Mouse (Mus musculus) stomach, embryonic 15.5 days (tissue): Measurements from ENCODE around the gene Ddx41. TPM values are rescaled to one million over a fixed set of nuclear protein-coding genes. Genes with fewer than 3 reads are reported as not detected.
A peak's percentile ranks its signal among the peaks of the same experiment; 100 is the strongest.

Experiments used
- ATAC-seq: fragments of 200-750 bp; cut with Nextera tagmentation; 2 replicates; pipeline ENCODE4 v1.8.0; 2017; ENCODE audit warnings: low read depth, moderate number of reproducible peaks, moderate TSS enrichment; ENCODE audit not compliant: insufficient read depth, low FRiP score
- H3K27ac ChIP-seq: fragments of 300-500 bp; sonication (generic); 2 replicates; pipeline ENCODE4 v1.5.1; 2015; ENCODE audit warnings: mild to moderate bottlenecking, inconsistent platforms
- H3K27me3 ChIP-seq: fragments of 300-500 bp; sonication (generic); replicated peaks from 2 replicates; pipeline ENCODE4 v1.6.1; 2015; ENCODE audit warnings: inconsistent platforms
- H3K36me3 ChIP-seq: fragments of 300-500 bp; sonication (generic); 2 replicates; pipeline ENCODE4 v1.6.1; 2015; ENCODE audit warnings: inconsistent platforms
- H3K4me1 ChIP-seq: fragments of 300-500 bp; sonication (generic); 2 replicates; pipeline ENCODE4 v1.6.1; 2015; ENCODE audit warnings: inconsistent platforms
- H3K4me2 ChIP-seq: fragments of 300-500 bp; sonication (generic); 2 replicates; pipeline ENCODE4 v1.6.1; 2015; ENCODE audit warnings: mild to moderate bottlenecking, inconsistent platforms
- H3K4me3 ChIP-seq: fragments of 300-500 bp; sonication (generic); replicated peaks from 2 replicates; pipeline ENCODE4 v1.5.1; 2015; ENCODE audit warnings: inconsistent platforms
- H3K9ac ChIP-seq: fragments of 300-500 bp; sonication (generic); 2 replicates; pipeline ENCODE4 v1.6.1; 2015; ENCODE audit warnings: inconsistent platforms
- H3K9me3 ChIP-seq: fragments of 300-500 bp; sonication (generic); 2 replicates; pipeline ENCODE4 v1.6.1; 2016; ENCODE audit warnings: inconsistent platforms
- WGBS: fragments of 180-500 bp; shearing (Covaris S2); methylation state at CpG from one replicate; pipeline ENCODE4 v1.1.7; 2015; 5-methylcytosine and 5-hydroxymethylcytosine counted together
- microRNA-seq: library from miRNA; unstranded; fragments of <30 nt; microRNA quantifications from one replicate; pipeline ENCODE4, GENCODE M21; 2016
- polyA plus RNA-seq: library from polyadenylated mRNA; unstranded; fragments of >200 nt; fragmentation: Nextera tagmentation; extraction: Ambion mirVana; gene quantifications from 2 replicates; pipeline ENCODE4 v1.2.1, GENCODE M21; 2015

Gene Ddx41
- polyA plus RNA-seq, 1 experiment from 2014 or later = 52.7 TPM

DNA sequence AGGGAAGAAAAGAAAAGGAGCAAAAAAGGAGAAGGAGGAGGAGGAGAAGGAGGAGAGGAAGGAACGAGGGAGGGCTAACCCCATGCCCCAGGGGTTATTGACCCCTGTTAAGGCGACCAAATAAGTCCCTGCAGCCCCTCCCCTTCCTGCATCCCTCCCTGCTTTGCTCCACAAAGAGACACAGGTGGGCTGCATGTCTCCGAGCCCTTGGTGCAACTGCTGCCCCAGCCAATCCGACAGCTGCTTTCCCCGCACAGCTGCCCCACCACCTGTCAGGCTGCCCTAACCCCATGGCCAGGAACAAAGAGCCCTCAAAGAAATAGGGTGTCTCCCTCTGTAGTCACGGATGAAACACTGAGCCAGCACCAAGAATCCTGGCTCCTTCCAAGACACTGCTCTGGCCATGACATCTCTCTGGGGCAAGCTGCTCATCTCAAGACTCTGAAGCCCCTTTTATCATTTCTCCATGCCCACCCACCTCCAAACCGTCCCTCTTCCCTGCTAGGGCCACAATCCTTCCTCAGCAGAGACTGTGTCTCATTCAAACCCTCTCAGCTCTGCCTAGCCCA, 51.9 kb downstream of the Ddx41 start:
- 41% methylated on average over 7 of the region's 7 CpGs for WGBS
- no peaks in the 10 kb centered on the region for H3K27me3 ChIP-seq
- no peak overlapping the region for H3K27ac ChIP-seq
- H3K9me3 ChIP-seq = no peaks in the 10 kb centered on the region
- H3K9ac ChIP-seq = no peak overlapping the region
- peaks cover 21% of the 10 kb centered on the region for H3K36me3 ChIP-seq
- ATAC-seq = no peak
- peaks cover 51% of the 10 kb centered on the region for H3K4me1 ChIP-seq
- peak overlapping the region; percentile 86; the same call in 1 of the 2 replicates for H3K4me2 ChIP-seq
- H3K4me3 ChIP-seq = no peak overlapping the region

DNA sequence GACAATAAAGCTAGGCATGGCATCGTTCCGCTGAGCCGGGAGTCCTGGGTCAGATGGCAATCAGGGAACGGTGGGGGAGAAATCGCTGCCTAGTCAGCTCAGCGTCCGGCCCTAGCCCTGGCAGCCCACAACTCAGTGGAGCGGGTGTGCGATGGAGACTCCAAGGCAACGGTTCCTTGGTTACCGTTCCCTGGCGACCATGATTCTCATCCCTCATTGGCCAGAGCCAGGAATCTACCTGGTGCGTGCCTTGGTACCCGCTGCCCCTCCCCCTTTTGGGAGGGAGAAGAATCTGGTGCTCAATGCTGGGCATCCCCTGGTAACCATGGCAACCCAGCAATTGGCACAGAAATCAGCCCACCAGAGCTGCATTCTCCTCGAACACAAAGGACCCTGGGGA, 52.9 kb downstream of the Ddx41 start:
- peak overlapping the region; percentile 57; the same call in 1 of the 2 replicates for H3K27ac ChIP-seq
- no peak overlapping the region for H3K4me3 ChIP-seq
- H3K4me1 ChIP-seq = peaks cover 51% of the 10 kb centered on the region
- no peaks in the 10 kb centered on the region for H3K27me3 ChIP-seq
- ATAC-seq = no peak
- 57% methylated on average over 15 of the region's 15 CpGs for WGBS
- H3K4me2 ChIP-seq = no peak overlapping the region; the same call in 1 of the 2 replicates
- peaks cover 21% of the 10 kb centered on the region for H3K36me3 ChIP-seq
- no peaks in the 10 kb centered on the region for H3K9me3 ChIP-seq
- no peak overlapping the region for H3K9ac ChIP-seq

GRCm38 (mm10) chr13:55483071-55483470, 53.4 kb downstream of the Ddx41 start:
- WGBS = 32% methylated on average over 9 of the region's 9 CpGs
- no peak overlapping the region; the same call in 1 of the 2 replicates for H3K4me2 ChIP-seq
- H3K4me3 ChIP-seq = no peak overlapping the region
- H3K27ac ChIP-seq = peak overlapping the region; percentile 57; the same call in 1 of the 2 replicates
- ATAC-seq = no peak
- peaks cover 21% of the 10 kb centered on the region for H3K36me3 ChIP-seq
- peaks cover 51% of the 10 kb centered on the region for H3K4me1 ChIP-seq
- no peaks in the 10 kb centered on the region for H3K9me3 ChIP-seq
- no peaks in the 10 kb centered on the region for H3K27me3 ChIP-seq
- no peak overlapping the region for H3K9ac ChIP-seq

DNA sequence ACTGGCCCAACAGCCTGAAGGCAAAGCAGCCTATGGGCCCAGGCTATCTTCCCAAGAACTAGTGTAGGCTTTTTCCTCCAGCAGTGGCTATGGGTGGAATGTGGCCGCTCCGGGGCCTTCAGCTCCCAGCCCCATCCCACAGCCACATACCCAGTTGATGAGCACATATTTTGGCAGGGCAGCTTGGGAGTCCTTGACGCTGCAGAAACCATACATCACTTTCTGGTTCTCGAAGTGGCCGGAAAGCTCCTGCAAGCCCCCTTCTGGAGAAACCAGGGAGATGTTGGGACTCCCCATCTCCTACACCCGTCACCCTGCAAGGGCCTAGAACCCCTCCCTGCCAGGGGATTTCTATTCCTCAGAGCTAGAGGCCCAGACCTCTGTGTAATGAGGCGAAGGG, 53.9 kb downstream of the Ddx41 start:
- 59% methylated on average over 7 of the region's 7 CpGs for WGBS
- Histone ChIP-seq H3K36me3 (peaks cover 24% of the 10 kb centered on the region), H3K27ac (peak overlapping the region; percentile 57; the same call in 1 of the 2 replicates), H3K4me1 (peaks cover 51% of the 10 kb centered on the region), H3K4me2 (no peak overlapping the region; the same call in 1 of the 2 replicates), H3K4me3 (no peak overlapping the region), H3K9me3 (no peaks in the 10 kb centered on the region), H3K27me3 (no peaks in the 10 kb centered on the region), H3K9ac (no peak overlapping the region)
- ATAC-seq = no peak

Small RNA genes lying within 50 kb of the gene (microRNA-seq; reads per million reads assigned to microRNA genes)
- 1.7 reads per million for gene Mir6945

Other genes with a start within 250 kb of the Ddx41 start
- gene Prelid1, start 216.2 kb downstream of the Ddx41 start, polyA plus RNA-seq = 447 and 473 TPM in 2 replicates
- 89.8 and 93.2 TPM in 2 replicates for gene Rab24, start 214.7 kb downstream of the Ddx41 start, polyA plus RNA-seq
- 29.2 and 32.1 TPM in 2 replicates for gene Mxd3, start 206.8 kb downstream of the Ddx41 start, polyA plus RNA-seq
- gene Lman2, start 173.9 kb downstream of the Ddx41 start, polyA plus RNA-seq = 114 and 127 TPM in 2 replicates
- 1.3 and 1.5 TPM in 2 replicates for gene Rgs14, start 166.9 kb downstream of the Ddx41 start, polyA plus RNA-seq
- 0.06 and 0.17 TPM in 2 replicates for gene Slc34a1, start 138.5 kb downstream of the Ddx41 start, polyA plus RNA-seq
- gene Pfn3, start 121.4 kb downstream of the Ddx41 start, polyA plus RNA-seq = not detected in 2 replicates
- gene F12, start 109.9 kb downstream of the Ddx41 start, polyA plus RNA-seq = 2.5 and 6.8 TPM in 2 replicates
- gene Grk6, start 91.6 kb downstream of the Ddx41 start, polyA plus RNA-seq = 39.1 and 40.7 TPM in 2 replicates
- gene Prr7, start 72.4 kb downstream of the Ddx41 start, polyA plus RNA-seq = 0.72 and 0.85 TPM in 2 replicates
- gene Dbn1, start 48.5 kb downstream of the Ddx41 start, polyA plus RNA-seq = 110 and 115 TPM in 2 replicates
- gene Pdlim7, start 23.0 kb downstream of the Ddx41 start, polyA plus RNA-seq = 198 and 218 TPM in 2 replicates
- gene Dok3, start 7.4 kb downstream of the Ddx41 start, polyA plus RNA-seq = 4.3 and 5.3 TPM in 2 replicates
- 29.1 and 32.1 TPM in 2 replicates for gene Fam193b, start 34.5 kb upstream of the Ddx41 start, polyA plus RNA-seq
- gene Tmed9, start 37.1 kb upstream of the Ddx41 start, polyA plus RNA-seq = 150 and 156 TPM in 2 replicates
- gene B4galt7, start 63.2 kb upstream of the Ddx41 start, polyA plus RNA-seq = 24.6 and 26.3 TPM in 2 replicates
- 49.2 and 53.0 TPM in 2 replicates for gene Caml, start 86.3 kb upstream of the Ddx41 start, polyA plus RNA-seq
- 31.6 and 33.5 TPM in 2 replicates for gene Ddx46, start 98.4 kb upstream of the Ddx41 start, polyA plus RNA-seq
- gene B230219D22Rik, start 156.5 kb upstream of the Ddx41 start, polyA plus RNA-seq = 56.8 and 57.5 TPM in 2 replicates
- 77.0 and 77.6 TPM in 2 replicates for gene Txndc15, start 178.0 kb upstream of the Ddx41 start, polyA plus RNA-seq
- gene Pcbd2, start 190.7 kb upstream of the Ddx41 start, polyA plus RNA-seq = 73.4 and 80.9 TPM in 2 replicates
- 0.10 TPM in 1 of 2 replicates, not detected in the other for gene Catsper3, start 247.9 kb upstream of the Ddx41 start, polyA plus RNA-seq